Comparison of ENCODE assay signal across 15 mouse cellular contexts in the genomic region with DNA sequence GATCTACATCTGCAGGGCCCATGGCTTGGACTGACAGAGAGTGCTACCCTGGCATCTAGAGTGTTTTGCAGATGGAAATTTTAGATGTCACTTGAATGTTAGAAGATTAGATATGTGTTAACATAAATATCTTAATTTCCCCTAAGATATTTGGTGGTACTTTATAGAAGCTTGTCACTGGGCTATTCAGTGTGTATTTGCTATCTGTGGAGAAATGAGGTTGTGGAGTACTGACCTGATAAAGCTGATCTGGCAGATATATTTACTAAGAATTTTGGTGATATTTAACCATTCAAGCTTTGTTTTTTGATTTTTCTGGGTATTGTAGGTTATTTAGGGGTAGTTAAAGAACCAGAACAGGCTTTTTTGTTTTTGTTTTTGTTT.
"Had no signal": no experiment of that assay in that cellular context is flagged by ENCODE, and none has a peak within 500 bp of the region (broad histone marks: within the 10 kb centered on the region; RNA-seq: fewer than 3 reads in every experiment).

No protein-coding gene starts in this region.

- H3K9ac ChIP-seq: neural tube, embryonic 15.5 days; stomach, embryonic 15.5 days had no signal

- H3K27me3 ChIP-seq: neural tube, embryonic 15.5 days; stomach, embryonic 15.5 days had no signal

- H3K4me3 ChIP-seq: neural tube, embryonic 15.5 days; stomach, embryonic 15.5 days had no signal

- H3K27ac ChIP-seq: neural tube, embryonic 15.5 days; stomach, embryonic 15.5 days; stomach, postnatal 0 days had no signal

- H3K4me1 ChIP-seq: neural tube, embryonic 15.5 days had no signal

- DNase-seq: retina, postnatal 1 day; right cerebral cortex, adult 18-20 months; right cerebral cortex, postnatal 14 days; right cerebral cortex, postnatal 25 days; right cerebral cortex, postnatal 4 days; spleen, adult 18-20 months; thymus, adult 18-20 months; thymus, adult 2 months; thymus, postnatal 14 days; thymus, postnatal 25 days; thymus, postnatal 36 days; thymus, postnatal 4 days had no signal

- H3K4me2 ChIP-seq: neural tube, embryonic 15.5 days; stomach, embryonic 15.5 days had no signal

- H3K36me3 ChIP-seq: neural tube, embryonic 15.5 days; stomach, embryonic 15.5 days had no signal

- H3K9me3 ChIP-seq: neural tube, embryonic 15.5 days; stomach, embryonic 15.5 days had no signal
